Mouse (Mus musculus) midbrain, embryonic 14.5 days (tissue): ENCODE data around the gene Cramp1l. TPM values are rescaled to one million over a fixed set of nuclear protein-coding genes. Genes with fewer than 3 reads are reported as not detected.
A peak's percentile ranks its signal among the peaks of the same experiment; 100 is the strongest.

Source experiments
- ATAC-seq: fragments of 200-750 bp; cut with Nextera tagmentation; 2 replicates; pipeline ENCODE4 v1.8.0; 2017; ENCODE audit warnings: moderate number of reproducible peaks, moderate library complexity; ENCODE audit not compliant: low FRiP score, low TSS enrichment
- DNase-seq: peaks from one replicate; pipeline ENCODE4 v3.0.0-alpha.2; 2015
- H3K27ac ChIP-seq: fragments of 300-500 bp; sonication (generic); replicated peaks from 2 replicates; pipeline ENCODE4 v1.5.1; 2014; ENCODE audit warnings: mild to moderate bottlenecking, low read depth, low read length, moderate library complexity
- H3K27me3 ChIP-seq: fragments of 300-500 bp; sonication (generic); 2 replicates; pipeline ENCODE4 v1.6.1; 2014; ENCODE audit warnings: low read length, control low read depth, mixed read lengths; ENCODE audit not compliant: control insufficient read depth, insufficient read depth
- H3K36me3 ChIP-seq: fragments of 300-500 bp; sonication (generic); 2 replicates; pipeline ENCODE4 v1.6.1; 2014; ENCODE audit warnings: low read length, control low read depth; ENCODE audit not compliant: control insufficient read depth, insufficient read depth
- H3K4me1 ChIP-seq: fragments of 300-500 bp; sonication (generic); 2 replicates; pipeline ENCODE4 v1.6.1; 2014; ENCODE audit warnings: mild to moderate bottlenecking, antibody characterized with exemption, low read length, control low read depth; ENCODE audit not compliant: control insufficient read depth, insufficient read depth
- H3K4me2 ChIP-seq: fragments of 300-500 bp; sonication (generic); 2 replicates; pipeline ENCODE4 v1.6.1; 2014; ENCODE audit warnings: mild to moderate bottlenecking, low read length, moderate library complexity
- H3K4me3 ChIP-seq: fragments of 300-500 bp; sonication (generic); replicated peaks from 2 replicates; pipeline ENCODE4 v1.5.1; 2014; ENCODE audit warnings: low read depth, low read length
- H3K9ac ChIP-seq: fragments of 300-500 bp; sonication (generic); replicated peaks from 2 replicates; pipeline ENCODE4 v1.6.1; 2014; ENCODE audit warnings: mild to moderate bottlenecking, low read length, moderate library complexity
- H3K9me3 ChIP-seq: fragments of 300-500 bp; sonication (generic); 2 replicates; pipeline ENCODE4 v1.6.1; 2016; ENCODE audit warnings: low read length, control low read depth, mixed read lengths; ENCODE audit not compliant: control insufficient read depth
- WGBS: fragments of 180-500 bp; shearing (Covaris S2); extraction: QIAGEN DNeasy Blood & Tissue Kit; methylation state at CpG from one replicate; pipeline ENCODE4 v1.1.7; 2014; 5-methylcytosine and 5-hydroxymethylcytosine counted together
- polyA plus RNA-seq: library from polyadenylated mRNA; unstranded; fragments of >200 nt; fragmentation: Nextera tagmentation; extraction: Ambion mirVana; gene quantifications from 2 replicates; pipeline ENCODE4 v1.2.1, GENCODE M21; 2014

Cramp1l gene
- polyA plus RNA-seq, 1 experiment from 2014 or later: 9.2 TPM

DNA sequence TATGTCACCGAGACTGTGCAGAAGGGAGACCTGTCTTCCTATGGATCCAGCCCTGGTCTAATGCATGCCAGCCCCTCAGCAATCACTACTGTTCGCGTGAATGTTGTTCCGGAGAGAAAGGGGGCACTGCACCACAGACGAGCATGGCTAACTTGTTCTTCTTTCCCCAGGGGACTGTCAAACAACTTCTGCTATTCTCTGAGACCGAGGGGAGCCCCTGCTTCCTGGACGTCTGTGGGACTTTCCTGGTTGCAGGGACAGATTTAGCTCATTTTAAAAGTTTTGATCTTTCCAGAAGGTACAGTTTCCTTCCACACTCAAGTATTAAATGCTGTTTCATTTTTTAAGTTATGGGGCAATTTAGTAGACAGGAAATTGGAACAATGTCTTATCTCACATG lies 29.3 kb upstream of the Cramp1l start:
- H3K27ac ChIP-seq: no peak overlapping the region
- H3K9ac ChIP-seq: no peak overlapping the region
- no peaks in the 10 kb centered on the region for H3K9me3 ChIP-seq
- no peaks in the 10 kb centered on the region for H3K27me3 ChIP-seq
- peaks cover 35% of the 10 kb centered on the region for H3K36me3 ChIP-seq
- 79% methylated on average over 7 of the region's 7 CpGs for WGBS
- DNase-seq (no peak), ATAC-seq (no peak)
- H3K4me2 ChIP-seq: no peak overlapping the region
- no peaks in the 10 kb centered on the region for H3K4me1 ChIP-seq
- H3K4me3 ChIP-seq: no peak overlapping the region

DNA sequence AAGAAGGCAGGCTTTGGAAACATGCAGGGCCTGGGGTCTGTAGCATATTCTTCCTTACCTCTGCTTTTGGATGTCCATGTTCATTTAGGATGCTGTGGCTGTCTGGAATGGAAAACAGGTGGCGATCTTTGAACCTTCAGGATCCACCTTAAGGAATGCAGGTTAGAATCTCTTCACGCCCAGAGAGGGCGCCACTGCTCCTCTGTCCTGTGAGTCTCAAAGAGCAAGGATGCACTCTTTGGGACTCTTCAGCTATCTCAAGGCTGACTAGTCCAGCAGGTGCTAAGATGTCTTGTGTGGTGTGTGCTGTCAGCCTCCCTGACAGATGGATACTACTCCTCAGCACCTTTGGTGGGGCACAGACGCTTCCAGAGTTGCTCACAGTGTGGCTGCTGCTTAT lies 20.6 kb upstream of the Cramp1l start:
- peaks cover 58% of the 10 kb centered on the region for H3K36me3 ChIP-seq
- no peaks in the 10 kb centered on the region for H3K9me3 ChIP-seq
- H3K27ac ChIP-seq: no peak overlapping the region
- no peak overlapping the region for H3K4me2 ChIP-seq
- H3K4me3 ChIP-seq: no peak overlapping the region
- H3K4me1 ChIP-seq: no peaks in the 10 kb centered on the region
- DNase-seq: peak; percentile 10
- H3K27me3 ChIP-seq: no peaks in the 10 kb centered on the region
- no peak for ATAC-seq
- WGBS: 69% methylated on average over 4 of the region's 4 CpGs
- H3K9ac ChIP-seq: no peak overlapping the region

DNA sequence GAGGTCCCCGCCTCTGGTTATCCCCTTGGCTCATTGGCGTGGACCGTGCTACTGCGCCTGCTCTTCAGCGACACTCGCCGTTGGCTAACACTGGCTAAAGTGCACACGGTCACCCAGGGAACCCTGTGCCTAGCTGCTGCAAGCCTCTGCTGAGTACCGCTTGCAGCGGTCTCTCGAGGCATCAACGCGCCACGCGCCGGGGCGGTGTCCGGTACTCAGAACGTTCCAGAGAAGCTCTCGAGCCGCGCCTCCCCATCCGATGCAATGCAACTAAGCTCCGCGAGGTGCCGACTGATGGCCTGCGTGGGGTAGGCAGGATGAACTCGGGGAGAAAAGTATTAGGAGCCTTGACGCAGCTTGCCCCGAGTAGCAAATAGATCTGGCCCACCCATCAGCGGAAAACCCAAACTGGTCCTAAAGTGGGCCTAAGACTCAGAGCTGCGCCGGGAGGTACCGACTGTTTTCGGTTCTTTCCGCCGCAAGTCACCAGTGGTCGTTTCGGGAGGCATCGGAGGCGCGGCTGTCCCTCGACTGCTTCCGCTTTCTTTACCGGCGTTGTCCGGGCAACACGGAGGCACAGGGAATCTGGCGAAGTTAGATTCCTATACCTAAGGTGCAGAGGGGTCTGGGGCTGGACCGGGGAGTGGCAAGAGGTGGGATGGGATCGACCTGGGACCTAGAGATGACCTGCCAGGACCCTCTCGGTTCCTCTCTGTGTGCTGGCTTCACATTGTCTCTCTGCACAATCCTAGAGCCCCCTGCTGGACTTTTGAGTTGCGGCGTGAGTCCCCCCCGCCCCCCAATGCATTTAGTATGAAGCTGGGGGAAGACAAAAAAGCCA lies 924 bp upstream of the Cramp1l start:
- Histone ChIP-seq H3K27ac (peak overlapping the region; percentile 68), H3K9me3 (no peaks in the 10 kb centered on the region), H3K4me1 (peaks cover 13% of the 10 kb centered on the region), H3K4me3 (peak overlapping the region; percentile 97), H3K4me2 (peak overlapping the region; percentile 94), H3K9ac (peak overlapping the region; percentile 67), H3K27me3 (no peaks in the 10 kb centered on the region), H3K36me3 (peaks cover 10% of the 10 kb centered on the region)
- DNase-seq (peak; percentile 51), ATAC-seq (peak; percentile 87)
- under 1% methylated on average over 55 of the region's 55 CpGs for WGBS

DNA sequence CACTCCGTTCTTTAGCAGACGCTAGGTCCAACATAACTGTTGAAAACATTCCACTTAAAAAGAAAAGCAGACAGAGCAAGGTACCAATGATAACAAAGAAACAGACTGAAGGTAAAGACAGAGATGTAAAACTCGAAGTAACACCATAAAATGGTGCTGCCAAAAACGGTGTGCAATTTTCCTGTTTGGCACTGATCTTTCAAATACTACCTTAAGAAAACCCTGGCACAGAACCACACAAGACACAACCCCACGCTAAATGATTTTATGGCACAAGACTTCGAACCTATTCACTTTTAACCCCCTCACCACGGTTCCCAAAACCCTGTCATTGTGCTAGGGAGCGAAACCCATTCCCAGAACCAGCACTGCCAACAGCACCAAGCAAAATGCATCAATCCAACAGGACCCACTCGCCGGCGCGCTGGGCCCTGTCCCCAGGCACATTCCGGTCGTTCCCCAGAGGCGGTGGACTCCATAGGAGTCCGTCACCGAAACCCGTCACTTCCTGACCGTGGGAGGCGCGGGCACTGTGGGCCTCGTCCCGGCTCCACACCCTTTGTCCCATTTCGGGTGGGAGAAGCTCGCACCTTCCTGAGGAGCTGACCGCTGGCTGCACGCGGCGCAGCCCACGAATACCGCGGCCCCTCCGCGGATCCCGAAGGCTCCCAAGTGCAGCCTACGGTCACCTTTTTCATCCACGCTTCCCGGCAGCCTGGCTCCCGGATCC lies 582 bp downstream of the Cramp1l start:
- no peaks in the 10 kb centered on the region for H3K9me3 ChIP-seq
- H3K27me3 ChIP-seq: no peaks in the 10 kb centered on the region
- H3K4me2 ChIP-seq: peak overlapping the region; percentile 99
- WGBS: under 1% methylated on average over 39 of the region's 39 CpGs
- peak overlapping the region; percentile 90 for H3K9ac ChIP-seq
- ATAC-seq (no peak), DNase-seq (peak; percentile 47)
- H3K4me3 ChIP-seq: peak overlapping the region; percentile 97
- peak overlapping the region; percentile 81 for H3K27ac ChIP-seq
- H3K36me3 ChIP-seq: peaks cover 20% of the 10 kb centered on the region
- H3K4me1 ChIP-seq: peaks cover 13% of the 10 kb centered on the region

DNA sequence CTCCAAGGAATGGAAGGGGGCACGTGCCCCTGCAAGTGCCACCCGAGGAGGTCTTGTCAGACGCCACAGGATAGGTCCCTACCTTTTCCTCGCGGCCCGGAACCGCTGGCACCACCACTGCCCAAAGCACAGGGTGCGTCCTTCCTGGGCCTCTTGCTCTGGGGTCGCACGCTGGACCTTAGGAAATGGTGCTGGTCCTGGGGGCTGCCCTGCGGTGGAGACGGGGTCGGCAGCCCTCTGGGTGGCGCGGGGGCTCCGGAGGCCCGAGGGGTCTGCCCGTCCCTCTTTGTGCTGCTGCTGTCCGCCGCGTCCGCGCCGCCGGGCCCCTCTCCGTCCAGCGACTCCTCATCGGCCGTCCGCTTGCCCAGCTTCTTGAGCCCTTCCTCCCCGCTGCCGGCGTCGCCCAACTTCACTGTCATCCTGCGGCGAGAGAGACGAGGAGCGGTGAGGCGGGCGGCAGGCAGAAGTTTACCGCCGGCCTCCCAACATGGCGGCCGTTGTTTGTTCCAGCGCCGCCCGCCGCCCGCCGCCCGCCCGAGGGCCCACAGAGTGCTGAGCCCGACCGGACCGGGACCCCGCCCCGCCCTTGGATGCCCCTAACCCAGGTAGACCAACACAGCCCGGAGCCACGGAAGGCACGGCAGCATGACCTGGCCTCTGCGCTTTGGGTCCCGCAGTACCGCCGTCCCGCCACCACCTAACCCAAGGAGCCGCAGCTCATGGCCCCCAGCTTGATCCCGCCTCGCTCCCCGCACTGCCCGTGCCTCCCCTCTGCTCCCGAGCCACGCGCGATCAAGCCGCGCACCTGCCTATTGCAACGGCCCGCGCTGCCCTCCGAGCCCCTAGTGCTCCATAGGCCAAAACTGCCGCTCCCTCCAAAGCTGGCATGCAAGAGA lies 1.7 kb downstream of the Cramp1l start:
- DNase-seq: peak; percentile 29
- H3K4me2 ChIP-seq: peak overlapping the region; percentile 99
- peak overlapping the region; percentile 90 for H3K9ac ChIP-seq
- no peaks in the 10 kb centered on the region for H3K27me3 ChIP-seq
- H3K4me3 ChIP-seq: peak overlapping the region; percentile 97
- WGBS: under 1% methylated on average over 79 of the region's 81 CpGs
- no peak for ATAC-seq
- H3K4me1 ChIP-seq: peaks cover 13% of the 10 kb centered on the region
- H3K27ac ChIP-seq: peak overlapping the region; percentile 68
- H3K9me3 ChIP-seq: no peaks in the 10 kb centered on the region
- peaks cover 29% of the 10 kb centered on the region for H3K36me3 ChIP-seq

DNA sequence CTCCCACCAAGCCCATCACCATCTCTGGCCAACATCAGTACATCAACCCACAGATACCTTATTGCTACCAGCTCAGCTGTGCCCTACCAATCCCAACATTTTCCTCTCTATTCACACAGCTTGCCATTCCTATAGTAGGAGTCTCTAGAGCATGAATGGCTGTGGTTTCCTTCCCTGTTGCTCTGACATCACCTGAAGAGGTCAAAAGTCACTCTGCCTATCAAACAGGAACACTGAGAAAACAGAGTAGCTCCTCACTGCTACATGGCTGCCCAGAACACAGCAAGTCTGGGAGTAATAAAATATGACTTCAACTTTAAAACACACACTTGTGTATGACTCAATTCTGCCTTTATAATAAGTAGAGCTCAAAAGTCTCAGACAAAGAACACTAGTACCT lies 8.1 kb downstream of the Cramp1l start:
- ATAC-seq (no peak), DNase-seq (no peak)
- Histone ChIP-seq H3K9me3 (no peaks in the 10 kb centered on the region), H3K9ac (no peak overlapping the region), H3K27me3 (no peaks in the 10 kb centered on the region), H3K27ac (no peak overlapping the region), H3K4me3 (no peak overlapping the region), H3K4me2 (no peak overlapping the region), H3K36me3 (peaks cover 51% of the 10 kb centered on the region), H3K4me1 (no peaks in the 10 kb centered on the region)

DNA sequence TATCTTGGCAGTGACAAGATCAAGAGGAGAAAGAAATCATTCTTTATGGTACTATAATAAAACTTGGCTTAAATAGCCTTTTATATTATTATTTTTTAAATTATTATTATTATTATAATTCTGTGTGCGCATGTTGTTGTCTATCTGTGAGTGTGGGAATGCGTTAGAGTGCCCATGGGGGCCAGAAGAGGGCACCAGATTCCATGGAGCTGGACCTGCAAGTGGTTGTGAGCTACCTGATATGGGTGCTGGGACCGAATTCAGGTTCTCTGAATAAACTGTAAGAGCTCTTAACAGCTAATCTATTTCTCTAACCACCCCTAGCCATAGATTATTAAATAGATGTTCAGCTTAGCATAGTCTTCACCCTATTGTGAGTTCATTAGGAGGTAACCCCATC lies 10.5 kb downstream of the Cramp1l start:
- no peak overlapping the region for H3K27ac ChIP-seq
- H3K9me3 ChIP-seq: no peaks in the 10 kb centered on the region
- H3K4me3 ChIP-seq: no peak overlapping the region
- H3K36me3 ChIP-seq: peaks cover 48% of the 10 kb centered on the region
- WGBS: 97% methylated on average over 3 of the region's 3 CpGs
- no peaks in the 10 kb centered on the region for H3K4me1 ChIP-seq
- ATAC-seq: no peak
- H3K9ac ChIP-seq: no peak overlapping the region
- H3K4me2 ChIP-seq: no peak overlapping the region
- DNase-seq: no peak
- no peaks in the 10 kb centered on the region for H3K27me3 ChIP-seq

DNA sequence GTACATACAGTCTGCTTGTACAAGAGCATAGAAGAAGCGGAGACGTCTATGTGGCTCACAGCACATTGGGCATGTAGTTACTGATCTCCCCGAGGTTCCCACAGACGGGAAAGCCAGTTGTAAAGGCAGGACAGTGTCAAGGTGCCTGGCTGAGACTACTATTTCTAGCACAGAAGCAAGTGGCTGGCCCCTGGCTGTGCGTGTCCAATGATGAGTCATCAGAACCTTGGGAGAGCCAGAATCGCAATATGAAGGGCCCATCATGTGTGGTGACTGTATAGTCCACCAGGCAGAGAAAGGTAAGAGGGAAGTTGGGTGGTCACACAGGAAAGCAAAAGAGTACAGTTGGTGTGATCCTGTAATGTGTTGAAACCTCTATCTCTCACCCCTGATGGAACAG lies 20.9 kb downstream of the Cramp1l start:
- no peak overlapping the region for H3K9ac ChIP-seq
- no peaks in the 10 kb centered on the region for H3K27me3 ChIP-seq
- 95% methylated on average over 6 of the region's 6 CpGs for WGBS

More for the DNA sequence above, 20.9 kb downstream of the Cramp1l start:
- peaks cover 97% of the 10 kb centered on the region for H3K36me3 ChIP-seq
- H3K4me1 ChIP-seq: no peaks in the 10 kb centered on the region
- H3K27ac ChIP-seq: no peak overlapping the region
- ATAC-seq (no peak), DNase-seq (no peak)
- H3K9me3 ChIP-seq: no peaks in the 10 kb centered on the region
- no peak overlapping the region for H3K4me2 ChIP-seq
- H3K4me3 ChIP-seq: no peak overlapping the region
